Mouse (Mus musculus): ENCODE results near the gene 1500009L16Rik. TPM values are rescaled to one million over a fixed set of nuclear protein-coding genes. Genes with fewer than 3 reads are reported as not detected.

Gene 1500009L16Rik
- 0.77 and 2.5 TPM in 2 replicates for polyA plus RNA-seq (2012; rRNA removed; ENCODE audit: low replicate concordance)

GRCm38 (mm10) chr10:83722579-83723031 lies at the start of gene 1500009L16Rik:
Gene 1500009L16Rik, plus strand, starts transcription at chr10:83722865.

Other genes starting within 250 kb of the 1500009L16Rik start
- 0.37 and 3.5 TPM in 2 replicates for gene Aldh1l2, start 188.7 kb upstream of the 1500009L16Rik start, polyA plus RNA-seq (2012; rRNA removed; ENCODE audit: low replicate concordance)
- 3.1 and 6.1 TPM in 2 replicates for gene Washc4, start 179.1 kb upstream of the 1500009L16Rik start, polyA plus RNA-seq (2012; rRNA removed; ENCODE audit: low replicate concordance)
- 17.0 and 32.9 TPM in 2 replicates for gene Appl2, start 74.1 kb upstream of the 1500009L16Rik start, polyA plus RNA-seq (2012; rRNA removed; ENCODE audit: low replicate concordance)

Data from subcutaneous adipose tissue, adult 2 months (tissue).